ENCODE assay signal across 8 mouse cellular contexts in the genomic region with DNA sequence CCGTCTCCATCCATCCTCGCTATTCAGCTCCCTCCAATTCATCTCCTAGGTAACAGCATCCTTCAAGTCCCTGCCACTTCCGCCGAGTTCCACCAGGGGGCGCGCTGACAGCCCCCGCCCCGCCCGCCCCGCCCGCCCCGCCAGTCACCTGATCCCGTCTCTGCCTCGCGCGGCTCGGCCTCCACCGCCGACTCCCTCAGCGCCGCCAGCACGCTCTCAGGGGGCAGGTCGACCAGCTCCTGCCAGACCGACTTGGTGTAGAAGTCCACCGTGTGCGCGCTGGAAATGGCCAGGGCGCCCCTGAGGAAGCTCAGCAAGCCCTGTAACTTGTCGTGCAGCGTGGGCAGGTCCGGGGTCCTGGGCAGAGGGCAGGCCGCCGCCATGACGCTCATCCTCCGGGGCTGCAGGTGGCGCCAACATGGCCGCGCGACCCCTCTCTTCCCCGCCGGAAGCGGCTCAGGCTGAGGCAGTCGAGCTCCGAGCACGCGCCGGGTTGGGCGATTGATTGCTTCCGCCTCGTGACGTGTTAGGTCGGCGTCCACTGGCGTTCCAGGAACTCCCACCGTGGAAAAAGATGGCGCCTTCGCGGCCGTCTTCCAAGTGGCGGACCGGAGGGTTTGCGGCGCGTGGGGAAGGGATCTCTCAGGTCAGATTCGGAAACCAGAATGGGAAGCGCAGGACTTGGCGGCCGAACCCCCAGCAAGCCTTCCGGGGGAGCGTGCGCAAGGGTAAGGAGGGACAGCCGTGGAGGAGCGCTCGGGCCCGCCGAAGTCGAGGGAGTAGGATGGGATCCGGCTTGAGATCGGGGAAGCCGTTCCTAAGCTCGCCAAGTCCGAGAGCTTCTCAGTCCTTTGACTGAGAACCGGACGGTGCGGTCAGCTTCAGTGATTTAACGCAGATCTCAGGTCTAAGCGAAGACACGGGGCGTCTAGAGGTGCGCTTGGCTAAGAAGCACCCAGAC. TPM values are rescaled to one million over a fixed set of nuclear protein-coding genes. Genes with fewer than 3 reads are reported as not detected.
DNase-seq lines count a peak whose midpoint lies in the region; ATAC-seq and TF ChIP-seq lines count a peak whose summit lies in the region.

Gene Ccdc59, plus strand, starts transcription at position 140 of the 961 bp plus-strand sequence.
Gene Mettl25, minus strand, starts transcription at position 453 of the 961 bp plus-strand sequence.

- DNase-seq in gastrocnemius, adult 8-10 months (ENCODE audit: low spot score in 2 of 2) = peak; percentile 93 to 95
- DNase-seq in hindlimb bud, embryonic 11.5 days (ENCODE audit: extremely low spot score, low read depth, low spot score) = peak; percentile 86
- peak; percentile 94 to 97 for DNase-seq in left cerebral cortex, adult 8-10 months (ENCODE audit: low spot score in 2 of 2)
- DNase-seq in right cerebral cortex, postnatal 10 days (ENCODE audit: low spot score in 2 of 2) = peak; percentile 98
- DNase-seq in urinary bladder, postnatal 25 days (ENCODE audit: low spot score) = peak; percentile 95

- TF ChIP-seq POLR2A in cortical plate, adult 2 months (IDR thresholded peaks at IDR 0.05; ENCODE audit: extremely low read depth, insufficient read depth, low read length) = peak; percentile 57; the same call in 1 of the 2 replicates

- peak within 1 kb of the TSS; percentile 91 for H3K4me3 ChIP-seq in cortical plate, adult 2 months (ENCODE audit: insufficient read depth, low read length)
- H3K4me3 ChIP-seq in megakaryocyte, embryonic 14.5 days (replicated peaks) = peak within 1 kb of the TSS; percentile 98

- peaks cover 3% of the 10 kb centered on the region; the same call in 1 of the 2 replicates for H3K4me1 ChIP-seq in cortical plate, adult 2 months (ENCODE audit: control insufficient read depth, insufficient read depth, low read length)
- peaks cover 34% of the 10 kb centered on the region for H3K4me1 ChIP-seq in megakaryocyte, embryonic 14.5 days

- peak within 1 kb of the TSS; percentile 96 for H3K27ac ChIP-seq in cortical plate, adult 2 months (ENCODE audit: insufficient read depth, low read length)

- TF ChIP-seq CTCF in cortical plate, adult 2 months (IDR thresholded peaks at IDR 0.05; ENCODE audit: extremely low read depth, insufficient read depth, low read length) = peak; percentile 40

- peak; percentile 90 for ATAC-seq in activated CD4-positive, CD25-positive, alpha-beta regulatory T cell, adult 4 months

- H3K9me3 ChIP-seq in megakaryocyte, embryonic 14.5 days = no peaks in the 10 kb centered on the region

- peaks cover 53% of the 10 kb centered on the region for H3K36me3 ChIP-seq in megakaryocyte, embryonic 14.5 days (replicated peaks; ENCODE audit: low read length)

- H3K27me3 ChIP-seq in megakaryocyte, embryonic 14.5 days (replicated peaks) = no peaks in the 10 kb centered on the region

RNA-seq across cellular contexts. Expression of gene Ccdc59, which starts in this region (rescaled TPM):
- polyA plus RNA-seq in activated CD4-positive, CD25-positive, alpha-beta regulatory T cell, adult 4 months (2017; shearing (Covaris generic)) = 10 to 100 TPM; 56.4 to 64.5 TPM
- 24.2 and 24.6 TPM in 2 replicates for polyA plus RNA-seq in cortical plate, adult 2 months (2012; rRNA removed)
- 10 to 100 TPM in 1 of 4 experiments, 1 to 10 TPM in 3; 7.9 to 10.3 (median 9.0) TPM for total RNA-seq in gastrocnemius, adult 8-10 months (2022)
- 10 to 100 TPM; 17.3 to 21.0 (median 20.1) TPM for total RNA-seq in left cerebral cortex, adult 8-10 months (2022)
- 1.6 and 20.5 TPM in 2 replicates for polyA plus RNA-seq in megakaryocyte, embryonic 14.5 days (2012; ENCODE audit: insufficient read depth, low replicate concordance)

RNA-seq across cellular contexts. Expression of gene Mettl25, which starts in this region (rescaled TPM):
- 1 to 10 TPM; 5.3 to 6.0 TPM for polyA plus RNA-seq in activated CD4-positive, CD25-positive, alpha-beta regulatory T cell, adult 4 months (2017; shearing (Covaris generic))
- polyA plus RNA-seq in cortical plate, adult 2 months (2012; rRNA removed) = 9.0 and 9.1 TPM in 2 replicates
- total RNA-seq in gastrocnemius, adult 8-10 months (2022) = 1 to 10 TPM; 2.6 to 3.1 (median 2.8) TPM
- 10 to 100 TPM in 1 of 4 experiments, 1 to 10 TPM in 3; 7.5 to 10.1 (median 8.4) TPM for total RNA-seq in left cerebral cortex, adult 8-10 months (2022)
- 1.2 TPM in 1 of 2 replicates, not detected in the other for polyA plus RNA-seq in megakaryocyte, embryonic 14.5 days (2012; ENCODE audit: insufficient read depth, low replicate concordance)

Comparison
In these comparisons a context has a peak if more than half of its experiments do, and no peak if none do; other contexts are left out.
1. Peak in every context shown above with its lines: DNase-seq, ATAC-seq, H3K4me3 ChIP-seq and H3K27ac ChIP-seq.